Mouse (Mus musculus): Measurements from ENCODE around the gene Pyroxd2.

DNA sequence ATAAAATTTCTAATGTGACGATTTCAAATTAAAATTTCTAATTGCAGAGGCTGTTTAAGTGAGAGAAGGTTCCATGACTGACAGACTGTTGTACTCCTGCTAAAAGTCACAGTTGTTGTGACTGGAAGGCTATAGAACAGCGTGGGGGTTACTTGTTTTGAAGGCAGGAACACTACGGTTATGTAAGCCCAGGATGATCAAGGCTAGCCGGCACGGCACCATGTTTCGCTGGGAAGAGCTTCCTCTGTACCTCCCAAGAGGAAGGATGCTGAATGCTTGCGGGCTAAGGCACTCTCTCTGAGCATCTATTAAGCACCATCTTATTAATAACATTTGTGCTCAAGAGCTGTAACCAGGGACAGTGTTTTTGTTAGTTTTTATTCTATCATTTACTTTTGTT is 36.1 kb downstream of the Pyroxd2 start:
- TF ChIP-seq CTCF (IDR thresholded peaks at IDR 0.05; ENCODE audit: control insufficient read depth, insufficient read depth, insufficient replicate concordance, low read depth, low read length) = no peak
- no peak for TF ChIP-seq POLR2A (IDR thresholded peaks at IDR 0.05; ENCODE audit: control insufficient read depth, low read depth, low read length)

All from testis, adult 2 months (tissue).